Mouse (Mus musculus): ENCODE results near the gene Camsap3. TPM values are rescaled to one million over a fixed set of nuclear protein-coding genes. Genes with fewer than 3 reads are reported as not detected.

Camsap3 gene
- total RNA-seq (2014; rRNA removed): 97.8 and 103 TPM in 2 replicates
- polyA plus RNA-seq (2015; fragmentation: Nextera tagmentation; extraction: Ambion mirVana): 36.6 and 42.4 TPM in 2 replicates

DNA sequence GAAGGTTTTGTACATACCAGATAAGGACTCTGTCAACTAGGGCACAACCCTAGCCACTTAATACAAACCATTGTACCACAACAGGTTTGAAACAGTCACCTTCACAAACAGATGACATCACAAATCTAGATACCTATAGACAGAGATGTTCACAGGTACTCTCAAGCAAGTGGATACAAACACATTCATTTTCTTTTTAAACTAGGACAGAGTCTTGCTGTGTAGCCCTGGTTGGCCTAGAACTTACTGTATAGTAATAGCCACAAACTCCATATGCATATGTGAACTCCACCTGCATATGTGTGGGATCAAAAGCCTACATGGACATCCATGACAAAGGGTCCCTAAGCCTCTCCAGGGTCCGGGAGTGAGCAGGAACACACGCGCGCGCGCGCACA is at the start of gene Camsap3:
Gene Camsap3, plus strand, starts transcription at position 301 of the 398 bp plus-strand sequence.
- no peak for ATAC-seq

DNA sequence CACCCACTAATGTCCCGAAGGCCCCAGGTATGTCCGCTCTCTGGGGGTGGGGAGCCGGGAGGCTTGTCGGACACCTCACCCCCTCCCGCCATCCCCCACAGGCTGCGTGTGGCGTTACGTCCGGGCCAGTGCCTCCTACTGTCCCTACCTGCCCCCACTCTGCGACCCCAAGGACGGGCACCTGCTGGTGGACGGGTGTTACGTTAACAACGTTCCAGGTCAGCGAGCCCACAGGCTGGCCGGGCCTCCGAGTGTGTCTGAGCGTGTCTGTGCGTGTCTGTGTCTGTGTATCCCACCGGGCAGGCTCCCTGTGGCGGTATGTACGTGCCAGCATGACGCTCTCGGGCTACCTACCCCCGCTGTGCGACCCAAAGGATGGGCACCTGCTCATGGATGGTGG is 49.4 kb upstream of the Camsap3 start:
- no peak for DNase-seq

More for the DNA sequence above, at the start of gene Camsap3:
- no peaks in the 10 kb centered on the region for H3K36me3 ChIP-seq (ENCODE audit: insufficient read depth)
- H3K9me3 ChIP-seq (ENCODE audit: low read length): no peaks in the 10 kb centered on the region
- WGBS: under 1% methylated on average over 7 of the region's 7 CpGs
- peak within 1 kb of the TSS; percentile 84 for H3K27ac ChIP-seq (ENCODE audit: low read depth, low read length)
- H3K4me3 ChIP-seq (ENCODE audit: low read depth, low read length): peak within 1 kb of the TSS; percentile 87
- no peaks in the 10 kb centered on the region for H3K27me3 ChIP-seq (ENCODE audit: insufficient read depth, low read length)
- peak within 1 kb of the TSS; percentile 68 for H3K4me2 ChIP-seq (ENCODE audit: low read depth)
- DNase-seq: no peak
- no peaks in the 10 kb centered on the region for H3K4me1 ChIP-seq (ENCODE audit: insufficient read depth)
- no peak for TF ChIP-seq CTCF (IDR thresholded peaks at IDR 0.05; ENCODE audit: low read depth)
- peak within 1 kb of the TSS; percentile 90 for H3K9ac ChIP-seq

DNA sequence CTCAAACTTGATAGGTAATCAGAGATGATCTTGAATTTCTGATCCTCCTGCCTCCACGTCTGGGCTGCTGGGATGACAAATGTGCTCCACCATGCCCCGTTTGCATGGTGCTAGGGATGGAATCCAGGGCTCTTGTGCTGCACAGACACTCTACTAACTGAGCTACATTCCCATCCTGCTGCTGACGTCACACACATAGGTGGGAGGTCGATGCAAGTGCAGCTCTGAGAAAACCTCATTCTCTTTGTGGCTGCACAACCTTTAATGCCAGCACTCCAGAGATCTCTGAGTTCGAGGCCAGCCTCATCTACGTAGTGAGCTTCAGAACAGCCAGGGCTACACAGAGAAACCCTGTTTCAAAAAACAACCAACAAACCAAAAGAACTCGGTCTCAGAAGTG is 47.9 kb upstream of the Camsap3 start:
- H3K36me3 ChIP-seq (ENCODE audit: insufficient read depth): peaks cover 77% of the 10 kb centered on the region
- no peaks in the 10 kb centered on the region for H3K27me3 ChIP-seq (ENCODE audit: insufficient read depth, low read length)
- ATAC-seq (no peak), DNase-seq (no peak)
- WGBS: 83% methylated on average over 7 of the region's 7 CpGs
- no peaks in the 10 kb centered on the region for H3K9me3 ChIP-seq (ENCODE audit: low read length)
- TF ChIP-seq CTCF (IDR thresholded peaks at IDR 0.05; ENCODE audit: low read depth): no peak
- H3K4me3 ChIP-seq (ENCODE audit: low read depth, low read length): no peak overlapping the region
- H3K4me1 ChIP-seq (ENCODE audit: insufficient read depth): no peaks in the 10 kb centered on the region
- no peak overlapping the region for H3K4me2 ChIP-seq (ENCODE audit: low read depth)
- H3K27ac ChIP-seq (ENCODE audit: low read depth, low read length): no peak overlapping the region
- no peak overlapping the region for H3K9ac ChIP-seq

More for the DNA sequence above, 49.4 kb upstream of the Camsap3 start:
- no peak overlapping the region for H3K9ac ChIP-seq
- ATAC-seq: no peak
- 95% methylated on average over 26 of the region's 26 CpGs for WGBS
- H3K27me3 ChIP-seq (ENCODE audit: insufficient read depth, low read length): no peaks in the 10 kb centered on the region
- H3K27ac ChIP-seq (ENCODE audit: low read depth, low read length): no peak overlapping the region
- no peak overlapping the region for H3K4me3 ChIP-seq (ENCODE audit: low read depth, low read length)
- H3K36me3 ChIP-seq (ENCODE audit: insufficient read depth): peaks cover 67% of the 10 kb centered on the region
- H3K9me3 ChIP-seq (ENCODE audit: low read length): no peaks in the 10 kb centered on the region
- TF ChIP-seq CTCF (IDR thresholded peaks at IDR 0.05; ENCODE audit: low read depth): no peak
- H3K4me2 ChIP-seq (ENCODE audit: low read depth): no peak overlapping the region
- no peaks in the 10 kb centered on the region for H3K4me1 ChIP-seq (ENCODE audit: insufficient read depth)

DNA sequence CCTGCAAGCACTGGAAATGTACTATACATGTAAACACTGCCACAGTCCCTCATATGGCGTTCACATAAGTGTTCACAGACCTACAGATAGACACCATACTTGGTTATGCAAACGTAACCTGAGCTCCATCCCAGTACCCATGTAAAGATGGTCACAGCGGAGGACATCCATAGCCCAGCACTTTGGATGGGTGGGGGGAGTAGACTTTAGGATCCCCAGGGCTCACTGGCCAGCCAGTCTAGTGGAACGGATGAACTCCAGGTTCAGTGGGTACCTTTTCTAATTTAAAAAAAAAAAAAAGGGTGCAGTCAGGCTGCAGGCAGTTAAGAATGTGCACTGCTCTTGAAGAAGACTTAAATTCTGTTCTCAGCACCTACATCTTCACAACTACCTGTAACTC is 47.0 kb upstream of the Camsap3 start:
- Histone ChIP-seq H3K4me1 (ENCODE audit: insufficient read depth) (no peaks in the 10 kb centered on the region), H3K4me3 (ENCODE audit: low read depth, low read length) (no peak overlapping the region), H3K36me3 (ENCODE audit: insufficient read depth) (peaks cover 82% of the 10 kb centered on the region), H3K9ac (no peak overlapping the region), H3K9me3 (ENCODE audit: low read length) (no peaks in the 10 kb centered on the region), H3K27me3 (ENCODE audit: insufficient read depth, low read length) (no peaks in the 10 kb centered on the region), H3K27ac (ENCODE audit: low read depth, low read length) (no peak overlapping the region), H3K4me2 (ENCODE audit: low read depth) (no peak overlapping the region)
- 94% methylated on average over 4 of the region's 4 CpGs for WGBS
- DNase-seq (no peak), ATAC-seq (no peak)
- TF ChIP-seq CTCF (IDR thresholded peaks at IDR 0.05; ENCODE audit: low read depth): no peak

DNA sequence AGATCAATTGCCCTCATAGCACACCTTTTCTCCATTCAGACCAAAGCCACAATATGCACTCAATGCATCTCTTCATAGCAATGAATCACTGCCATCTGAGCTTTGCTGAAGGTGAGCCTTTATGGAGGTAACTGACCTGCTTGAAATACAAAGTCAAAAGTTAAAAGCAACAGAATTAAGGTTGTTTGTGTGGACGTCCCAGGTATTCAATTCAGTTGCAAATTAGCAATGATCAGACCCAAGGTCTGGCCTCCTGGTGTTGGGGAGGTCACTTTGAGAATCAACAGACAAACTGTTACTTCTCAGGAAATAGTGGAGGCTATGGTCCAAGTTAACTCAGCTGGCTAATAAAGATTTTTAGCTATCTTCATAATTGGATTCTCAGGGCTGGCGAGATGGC is 40.6 kb upstream of the Camsap3 start:
- Histone ChIP-seq H3K36me3 (ENCODE audit: insufficient read depth) (peaks cover 24% of the 10 kb centered on the region), H3K4me3 (ENCODE audit: low read depth, low read length) (no peak overlapping the region), H3K27me3 (ENCODE audit: insufficient read depth, low read length) (no peaks in the 10 kb centered on the region), H3K9me3 (ENCODE audit: low read length) (no peaks in the 10 kb centered on the region), H3K4me2 (ENCODE audit: low read depth) (no peak overlapping the region), H3K4me1 (ENCODE audit: insufficient read depth) (no peaks in the 10 kb centered on the region), H3K27ac (ENCODE audit: low read depth, low read length) (no peak overlapping the region), H3K9ac (no peak overlapping the region)
- 92% methylated on average over 2 of the region's 2 CpGs for WGBS
- no peak for TF ChIP-seq CTCF (IDR thresholded peaks at IDR 0.05; ENCODE audit: low read depth)
- DNase-seq: no peak
- ATAC-seq: no peak

DNA sequence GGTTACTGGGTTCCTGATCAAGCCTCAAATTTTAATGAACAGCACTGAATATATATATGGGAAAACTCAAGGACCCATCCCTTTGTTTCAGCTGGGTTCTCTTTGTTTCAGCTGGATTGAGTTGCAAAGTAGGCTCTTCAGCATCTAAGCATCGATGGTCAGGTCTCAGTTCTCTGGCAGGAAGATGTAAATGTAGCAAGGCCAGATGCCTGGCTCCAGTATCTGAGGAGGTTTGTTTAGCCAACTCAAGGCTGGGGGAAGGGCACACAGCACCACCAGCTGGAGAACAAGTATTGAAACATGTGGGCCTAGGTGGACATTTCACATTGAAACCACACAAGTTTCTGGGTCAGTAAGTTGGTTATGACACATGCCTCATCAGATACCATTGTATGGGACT is 34.9 kb upstream of the Camsap3 start:
- no peak for TF ChIP-seq CTCF (IDR thresholded peaks at IDR 0.05; ENCODE audit: low read depth)
- H3K9me3 ChIP-seq (ENCODE audit: low read length): no peaks in the 10 kb centered on the region
- DNase-seq (no peak), ATAC-seq (no peak)
- H3K36me3 ChIP-seq (ENCODE audit: insufficient read depth): no peaks in the 10 kb centered on the region
- no peak overlapping the region for H3K9ac ChIP-seq
- WGBS: 84% methylated on average over 1 of the region's 1 CpGs
- no peaks in the 10 kb centered on the region for H3K4me1 ChIP-seq (ENCODE audit: insufficient read depth)
- H3K27me3 ChIP-seq (ENCODE audit: insufficient read depth, low read length): no peaks in the 10 kb centered on the region
- H3K4me2 ChIP-seq (ENCODE audit: low read depth): no peak overlapping the region
- H3K4me3 ChIP-seq (ENCODE audit: low read depth, low read length): no peak overlapping the region
- no peak overlapping the region for H3K27ac ChIP-seq (ENCODE audit: low read depth, low read length)

- TF ChIP-seq CTCF (IDR thresholded peaks at IDR 0.05; ENCODE audit: low read depth): no peak
- Histone ChIP-seq H3K4me1 (ENCODE audit: insufficient read depth) (no peaks in the 10 kb centered on the region), H3K9ac (no peak overlapping the region), H3K27ac (ENCODE audit: low read depth, low read length) (no peak overlapping the region), H3K4me2 (ENCODE audit: low read depth) (no peak overlapping the region), H3K4me3 (ENCODE audit: low read depth, low read length) (no peak overlapping the region), H3K27me3 (ENCODE audit: insufficient read depth, low read length) (no peaks in the 10 kb centered on the region), H3K9me3 (ENCODE audit: low read length) (no peaks in the 10 kb centered on the region), H3K36me3 (ENCODE audit: insufficient read depth) (no peaks in the 10 kb centered on the region)
- DNase-seq (no peak), ATAC-seq (peak; percentile 84)
- 56% methylated on average over 4 of the region's 4 CpGs for WGBS
These were observed 31.0 kb upstream of the Camsap3 start for GRCm38 (mm10) chr8:3556114-3556513.

All from forebrain, postnatal 0 days (tissue).